Mouse (Mus musculus) liver, embryonic 12.5 days (tissue): ENCODE results near the gene Clmp. TPM values are rescaled to one million over a fixed set of nuclear protein-coding genes. Genes with fewer than 3 reads are reported as not detected.
"Not testable (repeated sequence)": the region's sequence is repeated elsewhere in the genome, so short reads cannot be mapped to it uniquely, and the experiment has no call there.

Experiments used
- ATAC-seq: fragments of 200-750 bp; cut with Nextera tagmentation; 2 replicates; pipeline ENCODE4 v1.8.0; 2017; ENCODE audit warnings: moderate number of reproducible peaks, mild to moderate bottlenecking, moderate library complexity
- H3K27ac ChIP-seq: fragments of 300-500 bp; sonication (generic); 2 replicates; pipeline ENCODE4 v1.5.1; 2016; ENCODE audit warnings: mild to moderate bottlenecking
- H3K27me3 ChIP-seq: fragments of 300-500 bp; sonication (generic); replicated peaks from 2 replicates; pipeline ENCODE4 v1.6.1; 2016; ENCODE audit warnings: mild to moderate bottlenecking, moderate library complexity
- H3K36me3 ChIP-seq: fragments of 300-500 bp; sonication (generic); 2 replicates; pipeline ENCODE4 v1.6.1; 2016; ENCODE audit warnings: mild to moderate bottlenecking, moderate library complexity
- H3K4me1 ChIP-seq: fragments of 300-500 bp; sonication (generic); 2 replicates; pipeline ENCODE4 v1.6.1; 2016
- H3K4me2 ChIP-seq: fragments of 300-500 bp; sonication (generic); 2 replicates; pipeline ENCODE4 v1.6.1; 2016; ENCODE audit warnings: mild to moderate bottlenecking, moderate library complexity
- H3K4me3 ChIP-seq: fragments of 300-500 bp; sonication (generic); 2 replicates; pipeline ENCODE4 v1.5.1; 2016; ENCODE audit warnings: mild to moderate bottlenecking, moderate library complexity
- H3K9ac ChIP-seq: fragments of 300-500 bp; sonication (generic); 2 replicates; pipeline ENCODE4 v1.6.1; 2016; ENCODE audit warnings: mild to moderate bottlenecking, moderate library complexity
- H3K9me3 ChIP-seq: fragments of 300-500 bp; sonication (generic); replicated peaks from 2 replicates; pipeline ENCODE4 v1.6.1; 2016; ENCODE audit warnings: mild to moderate bottlenecking, moderate library complexity
- WGBS: fragments of 180-500 bp; shearing (Covaris S2); methylation state at CpG from one replicate; pipeline ENCODE4 v1.1.7; 2016; ENCODE audit not compliant: insufficient replicate concordance; 5-methylcytosine and 5-hydroxymethylcytosine counted together
- polyA plus RNA-seq: library from polyadenylated mRNA; unstranded; fragments of >200 nt; fragmentation: Nextera tagmentation; extraction: Ambion mirVana; gene quantifications from 2 replicates; pipeline ENCODE4 v1.2.1, GENCODE M21; 2016

Clmp gene
- polyA plus RNA-seq, 1 experiment from 2014 or later = 4.1 TPM

DNA sequence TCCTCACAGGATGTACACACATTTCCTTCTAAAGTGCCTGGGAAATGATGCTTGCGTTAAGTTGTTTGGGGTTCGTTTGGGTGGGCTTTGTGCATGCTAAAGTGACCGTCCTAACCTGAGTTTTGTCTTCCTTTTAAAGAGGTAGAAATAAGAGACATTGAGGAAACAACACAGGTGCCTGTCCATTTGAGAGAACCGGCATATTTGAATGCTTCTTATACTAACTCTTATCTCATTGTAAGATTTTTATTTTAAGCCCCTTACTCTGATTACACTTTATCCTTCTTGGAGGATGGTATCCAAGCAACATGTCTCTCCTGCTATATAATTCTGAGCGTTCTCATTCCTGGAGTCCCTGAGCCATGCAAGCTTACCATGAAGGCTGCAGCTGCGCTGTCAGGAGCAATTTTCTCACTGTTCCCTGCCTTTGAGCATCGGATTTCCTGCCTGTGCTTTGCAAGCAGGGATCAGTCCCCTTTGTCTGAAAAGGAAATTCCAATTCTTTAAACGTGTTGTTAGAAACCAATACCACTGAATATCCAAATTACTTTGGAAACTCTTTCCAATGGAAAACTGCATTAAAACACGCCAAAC is 98.7 kb downstream of the Clmp start:
- Histone ChIP-seq H3K4me2 (peak overlapping the region; percentile 19), H3K4me3 (no peak overlapping the region), H3K9ac (no peak overlapping the region), H3K27me3 (peaks cover 34% of the 10 kb centered on the region), H3K4me1 (peaks cover 17% of the 10 kb centered on the region), H3K36me3 (no peaks in the 10 kb centered on the region), H3K27ac (no peak overlapping the region), H3K9me3 (no peaks in the 10 kb centered on the region)
- 12% methylated on average over 9 of the region's 9 CpGs for WGBS
- ATAC-seq = no peak

DNA sequence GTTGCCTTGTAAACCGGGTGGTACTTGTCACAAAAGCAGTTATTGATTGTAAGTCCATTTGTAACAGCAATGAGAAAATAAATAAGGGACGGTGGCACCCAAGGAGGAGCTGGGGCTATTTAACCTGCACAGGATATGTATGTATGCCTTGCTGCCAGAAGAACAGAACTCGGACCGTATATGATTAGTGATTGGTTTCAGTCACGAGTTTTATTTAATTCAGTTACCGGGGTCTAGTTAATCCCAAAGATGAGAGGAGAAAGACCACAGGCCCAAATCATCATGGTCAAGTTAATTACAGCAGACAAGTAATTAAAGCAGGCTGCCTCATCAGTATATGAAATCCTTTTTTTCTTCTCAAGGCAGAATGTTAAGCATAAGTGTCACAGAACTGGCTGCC is 99.7 kb downstream of the Clmp start:
- WGBS = 69% methylated on average over 6 of the region's 6 CpGs
- no peak overlapping the region for H3K4me2 ChIP-seq
- no peaks in the 10 kb centered on the region for H3K9me3 ChIP-seq
- no peak for ATAC-seq
- H3K36me3 ChIP-seq = no peaks in the 10 kb centered on the region
- H3K4me3 ChIP-seq = no peak overlapping the region
- H3K27ac ChIP-seq = no peak overlapping the region
- peaks cover 28% of the 10 kb centered on the region for H3K27me3 ChIP-seq
- no peak overlapping the region for H3K9ac ChIP-seq
- H3K4me1 ChIP-seq = peaks cover 17% of the 10 kb centered on the region

DNA sequence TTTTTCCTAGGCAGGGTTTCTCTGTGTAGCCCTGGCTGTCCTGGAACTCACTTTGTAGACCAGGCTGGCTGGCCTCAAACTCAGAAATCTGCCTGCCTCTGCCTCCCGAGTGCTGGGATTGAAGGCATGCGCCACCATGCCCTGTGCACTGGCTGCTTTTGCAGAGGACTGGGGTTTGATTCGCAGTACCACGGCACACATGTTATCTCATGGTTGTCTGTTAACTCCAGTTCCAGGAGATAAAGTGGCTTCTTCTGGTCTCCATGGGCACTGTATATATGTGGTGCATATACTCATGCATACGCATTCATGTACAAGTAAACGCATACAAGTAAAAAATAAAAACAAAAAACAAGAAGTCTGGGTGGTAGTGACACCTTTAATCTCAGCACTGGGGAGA is 101.1 kb downstream of the Clmp start:
- Histone ChIP-seq H3K4me1 (peaks cover 17% of the 10 kb centered on the region), H3K27me3 (peaks cover 17% of the 10 kb centered on the region)
- H3K4me3 ChIP-seq, ATAC-seq, H3K4me2 ChIP-seq, H3K9ac ChIP-seq, H3K36me3 ChIP-seq, H3K9me3 ChIP-seq, H3K27ac ChIP-seq: not testable (repeated sequence)
- WGBS = 66% methylated on average over 6 of the region's 6 CpGs

DNA sequence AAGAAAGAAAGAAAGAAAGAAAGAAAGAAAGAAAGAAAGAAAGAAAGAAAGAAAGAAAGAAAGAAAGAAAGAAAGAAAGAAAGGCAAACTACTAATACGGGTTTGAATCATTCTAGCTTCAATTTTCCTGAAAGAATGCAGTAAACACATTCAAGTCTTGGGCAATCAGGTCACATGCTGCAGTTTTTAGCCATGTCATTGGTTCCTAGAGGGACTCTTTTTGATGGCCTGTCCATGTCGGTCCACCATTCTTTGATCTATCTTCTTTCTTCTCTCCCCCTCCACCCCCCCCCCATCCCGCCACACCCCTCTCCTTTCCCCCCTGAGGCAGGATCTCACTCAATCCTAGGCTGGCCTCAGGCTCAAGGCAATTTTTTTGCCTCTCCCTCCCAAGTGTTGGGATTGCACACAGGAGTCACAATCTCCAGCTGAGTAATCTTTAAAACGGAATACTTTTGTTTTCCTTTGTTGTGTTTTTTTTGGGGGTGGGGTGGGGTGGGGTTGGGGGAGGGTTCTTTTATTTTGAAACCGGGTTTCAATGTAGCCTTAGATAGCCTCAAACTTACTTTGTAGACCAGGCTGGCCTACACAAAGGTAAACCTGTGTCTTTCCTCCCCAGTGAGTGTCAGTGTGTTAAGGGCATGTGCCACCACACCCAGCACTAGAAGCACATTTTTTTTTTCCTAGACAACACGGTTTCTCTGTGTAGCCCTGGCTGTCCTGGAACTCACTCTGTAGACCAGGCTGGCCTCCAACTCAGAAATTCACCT is 106.3 kb downstream of the Clmp start:
- Histone ChIP-seq H3K4me1 (no peaks in the 10 kb centered on the region; the same call in 1 of the 2 replicates), H3K9ac (no peak overlapping the region), H3K36me3 (no peaks in the 10 kb centered on the region), H3K9me3 (no peaks in the 10 kb centered on the region), H3K4me3 (no peak overlapping the region), H3K27me3 (no peaks in the 10 kb centered on the region), H3K27ac (no peak overlapping the region), H3K4me2 (no peak overlapping the region)
- WGBS = 61% methylated on average over 6 of the region's 6 CpGs
- ATAC-seq = no peak

DNA sequence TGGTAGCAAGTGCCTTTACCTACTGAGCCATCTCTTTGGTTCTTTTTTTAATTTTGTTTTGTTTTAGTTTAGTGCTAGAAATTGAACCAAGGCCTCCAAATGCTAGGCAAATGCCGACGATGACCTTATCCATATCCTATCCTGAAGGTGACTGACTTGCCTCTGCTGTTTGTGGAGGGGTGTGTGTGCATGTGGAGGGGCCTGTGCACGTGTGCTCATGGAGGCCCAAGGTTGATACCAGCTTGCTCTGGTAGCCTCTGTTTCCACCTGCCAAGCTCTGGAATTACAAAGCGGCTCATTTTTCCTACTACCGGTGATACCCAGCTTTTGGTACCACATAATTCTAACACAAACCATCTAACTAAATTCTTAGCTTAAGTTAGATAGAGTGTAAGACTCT is 107.8 kb downstream of the Clmp start:
- Histone ChIP-seq H3K9me3 (no peaks in the 10 kb centered on the region), H3K4me3 (no peak overlapping the region), H3K36me3 (no peaks in the 10 kb centered on the region), H3K4me2 (no peak overlapping the region), H3K27ac (no peak overlapping the region), H3K4me1 (peaks cover 8% of the 10 kb centered on the region), H3K9ac (no peak overlapping the region), H3K27me3 (no peaks in the 10 kb centered on the region)
- WGBS = 83% methylated on average over 5 of the region's 5 CpGs
- ATAC-seq = no peak

DNA sequence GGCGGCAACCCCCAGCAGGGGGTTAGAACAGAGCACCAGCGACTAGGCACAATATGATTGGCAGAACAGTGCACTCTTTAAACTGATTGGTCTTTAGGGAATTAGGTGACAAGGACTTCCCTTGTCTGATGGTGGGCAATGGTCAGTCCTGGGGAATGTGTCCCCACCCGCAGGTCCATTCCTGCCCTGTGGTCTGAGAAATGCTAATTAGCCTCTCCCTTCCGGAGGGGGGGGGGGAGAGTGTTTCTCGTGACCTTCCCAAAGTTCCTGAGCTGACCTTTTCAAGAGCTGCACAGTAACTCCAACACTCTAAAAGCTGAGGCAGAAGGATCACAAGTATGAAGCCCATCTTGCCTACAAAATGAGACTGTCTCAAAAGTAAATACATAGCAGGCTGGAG is 108.5 kb downstream of the Clmp start:
- H3K4me2 ChIP-seq = no peak overlapping the region
- H3K27me3 ChIP-seq = no peaks in the 10 kb centered on the region
- H3K4me3 ChIP-seq = no peak overlapping the region
- no peak for ATAC-seq
- WGBS = 38% methylated on average over 5 of the region's 5 CpGs
- H3K4me1 ChIP-seq = peaks cover 14% of the 10 kb centered on the region
- no peaks in the 10 kb centered on the region for H3K36me3 ChIP-seq
- no peaks in the 10 kb centered on the region for H3K9me3 ChIP-seq
- no peak overlapping the region for H3K9ac ChIP-seq
- H3K27ac ChIP-seq = no peak overlapping the region

DNA sequence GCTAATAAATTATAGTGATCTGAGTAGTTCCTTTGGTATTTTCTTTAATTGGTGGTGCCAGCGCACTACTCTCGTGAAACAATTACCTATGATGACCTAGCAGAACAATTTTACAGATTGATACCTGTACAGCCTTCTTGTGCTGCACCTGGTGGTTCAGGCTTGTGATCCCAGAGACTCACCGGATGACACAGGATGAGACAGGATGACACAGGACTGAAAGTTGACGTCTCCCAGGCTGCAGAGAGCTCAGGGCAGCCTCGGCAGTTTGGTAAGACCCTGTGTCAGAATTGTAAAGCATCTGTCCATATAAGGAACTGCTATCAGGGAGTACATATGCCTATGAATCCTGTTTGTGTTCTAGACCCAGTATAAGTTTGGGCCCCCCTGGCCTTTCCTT is 109.2 kb downstream of the Clmp start:
- no peak for ATAC-seq
- Histone ChIP-seq H3K36me3 (no peaks in the 10 kb centered on the region), H3K27me3 (no peaks in the 10 kb centered on the region), H3K27ac (no peak overlapping the region), H3K9ac (no peak overlapping the region), H3K4me2 (no peak overlapping the region), H3K9me3 (no peaks in the 10 kb centered on the region), H3K4me1 (peaks cover 20% of the 10 kb centered on the region), H3K4me3 (no peak overlapping the region)
- 64% methylated on average over 5 of the region's 5 CpGs for WGBS

DNA sequence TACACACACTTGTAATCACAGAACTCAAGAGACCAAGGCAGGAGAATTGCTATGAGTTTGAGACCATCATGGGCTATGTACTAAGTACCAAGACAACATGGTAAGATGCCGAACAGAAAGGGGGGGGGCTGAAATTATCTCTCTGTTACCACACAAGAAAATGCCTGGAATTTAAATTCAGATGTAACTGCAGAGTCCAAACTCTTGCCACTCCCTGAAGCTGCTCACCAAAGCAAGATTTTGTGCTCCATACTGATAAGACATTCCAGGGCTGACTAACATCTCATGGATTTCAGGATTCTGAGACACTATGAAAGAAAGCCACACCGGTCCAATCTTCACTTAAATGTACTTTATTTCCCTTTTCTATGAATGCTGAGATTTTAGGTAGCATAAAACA is 109.8 kb downstream of the Clmp start:
- 44% methylated on average over 2 of the region's 2 CpGs for WGBS
- Histone ChIP-seq H3K9ac (no peak overlapping the region), H3K9me3 (no peaks in the 10 kb centered on the region), H3K4me1 (peaks cover 20% of the 10 kb centered on the region), H3K27ac (no peak overlapping the region), H3K36me3 (no peaks in the 10 kb centered on the region), H3K4me2 (no peak overlapping the region), H3K4me3 (no peak overlapping the region), H3K27me3 (no peaks in the 10 kb centered on the region)
- no peak for ATAC-seq

DNA sequence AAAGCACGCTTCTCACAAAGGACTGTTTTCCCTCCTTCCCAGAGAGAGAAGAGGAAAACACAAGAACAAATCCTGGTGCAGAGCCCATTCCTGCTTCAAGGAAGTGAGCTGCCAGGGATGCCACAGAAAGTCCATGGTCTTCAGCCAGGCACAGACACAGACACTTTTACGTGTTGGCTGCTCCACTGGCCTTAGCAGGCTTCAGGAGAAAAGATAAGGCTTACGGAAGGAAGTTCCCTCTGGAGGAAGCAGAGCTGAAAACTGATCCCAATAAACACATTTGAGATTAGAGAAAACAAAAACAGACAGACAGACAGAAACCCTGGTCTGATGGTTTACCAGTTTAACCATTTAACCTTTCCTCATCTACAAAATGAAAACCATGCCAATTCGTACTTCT is 110.3 kb downstream of the Clmp start:
- ATAC-seq = no peak
- H3K4me2 ChIP-seq = no peak overlapping the region
- H3K9ac ChIP-seq = no peak overlapping the region
- H3K4me1 ChIP-seq = peaks cover 20% of the 10 kb centered on the region
- H3K36me3 ChIP-seq = no peaks in the 10 kb centered on the region
- WGBS = 46% methylated on average over 4 of the region's 4 CpGs
- H3K4me3 ChIP-seq = no peak overlapping the region
- H3K27ac ChIP-seq = no peak overlapping the region
- H3K27me3 ChIP-seq = no peaks in the 10 kb centered on the region
- H3K9me3 ChIP-seq = no peaks in the 10 kb centered on the region

DNA sequence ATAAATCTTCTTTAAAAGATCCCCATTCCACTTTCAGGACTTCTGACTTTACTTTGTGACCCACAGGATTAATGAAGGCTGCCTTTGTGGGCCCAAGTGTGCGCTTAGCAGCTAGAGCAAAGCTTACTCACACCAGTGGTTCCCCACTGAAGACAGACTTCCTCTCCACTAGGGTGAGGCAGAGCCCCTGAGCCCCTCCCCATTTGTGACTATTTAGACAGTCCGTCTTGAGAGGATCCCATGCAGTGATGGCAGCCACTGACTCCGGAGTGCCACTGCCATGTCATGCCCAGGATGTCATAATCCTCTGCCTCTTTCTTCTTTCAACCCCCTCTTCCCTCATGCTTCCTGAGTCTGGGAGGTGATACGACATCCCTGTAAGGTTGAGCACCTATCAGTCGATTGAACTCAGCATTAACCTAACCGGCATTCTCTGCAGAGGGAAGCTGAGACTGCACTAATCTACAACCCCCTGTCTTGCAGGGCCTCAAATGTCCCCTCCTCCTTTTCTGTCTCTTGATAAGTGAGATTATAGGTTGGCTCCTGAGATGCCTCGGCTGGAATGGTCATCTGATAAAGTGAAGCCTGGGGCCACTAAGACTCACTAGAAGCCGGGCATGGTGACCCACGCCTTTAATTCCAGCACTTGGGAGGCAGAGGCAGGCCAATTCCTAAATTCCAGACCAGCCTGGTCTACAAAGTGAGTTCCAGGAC is 112.6 kb downstream of the Clmp start:
- WGBS = 23% methylated on average over 9 of the region's 9 CpGs
- ATAC-seq = no peak
- H3K4me1 ChIP-seq = peaks cover 24% of the 10 kb centered on the region
- peak overlapping the region; percentile 91 for H3K9ac ChIP-seq
- H3K27me3 ChIP-seq = no peaks in the 10 kb centered on the region
- peak overlapping the region; percentile 81 for H3K4me2 ChIP-seq
- H3K9me3 ChIP-seq = no peaks in the 10 kb centered on the region
- peak overlapping the region; percentile 98 for H3K4me3 ChIP-seq
- peak overlapping the region; percentile 98 for H3K27ac ChIP-seq
- H3K36me3 ChIP-seq = peaks cover 17% of the 10 kb centered on the region

DNA sequence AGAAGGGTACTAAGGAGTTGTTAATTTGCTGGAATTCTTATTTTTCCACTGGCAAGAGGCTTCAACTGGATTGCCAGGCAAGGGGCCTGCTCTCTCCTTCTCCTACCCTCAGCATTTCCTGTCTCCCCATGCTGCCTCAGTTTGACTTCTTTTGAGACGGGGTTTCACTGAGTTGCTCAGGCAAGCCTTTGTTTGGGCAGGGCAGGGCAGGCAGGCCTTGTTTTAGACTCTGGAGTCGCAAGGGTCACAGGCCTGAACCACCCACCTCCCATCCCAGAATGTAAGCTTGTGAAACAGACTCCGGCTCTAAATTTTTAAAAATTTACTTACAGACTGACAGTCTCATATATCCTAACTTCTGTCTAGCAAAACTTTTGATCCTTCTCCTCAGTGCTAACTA is 113.3 kb downstream of the Clmp start:
- 31% methylated on average over 3 of the region's 3 CpGs for WGBS
- Histone ChIP-seq H3K4me2 (peak overlapping the region; percentile 81), H3K9ac (peak overlapping the region; percentile 91), H3K36me3 (peaks cover 24% of the 10 kb centered on the region), H3K27me3 (no peaks in the 10 kb centered on the region), H3K9me3 (no peaks in the 10 kb centered on the region), H3K4me3 (peak overlapping the region; percentile 98), H3K4me1 (peaks cover 30% of the 10 kb centered on the region), H3K27ac (peak overlapping the region; percentile 98)
- ATAC-seq = no peak

DNA sequence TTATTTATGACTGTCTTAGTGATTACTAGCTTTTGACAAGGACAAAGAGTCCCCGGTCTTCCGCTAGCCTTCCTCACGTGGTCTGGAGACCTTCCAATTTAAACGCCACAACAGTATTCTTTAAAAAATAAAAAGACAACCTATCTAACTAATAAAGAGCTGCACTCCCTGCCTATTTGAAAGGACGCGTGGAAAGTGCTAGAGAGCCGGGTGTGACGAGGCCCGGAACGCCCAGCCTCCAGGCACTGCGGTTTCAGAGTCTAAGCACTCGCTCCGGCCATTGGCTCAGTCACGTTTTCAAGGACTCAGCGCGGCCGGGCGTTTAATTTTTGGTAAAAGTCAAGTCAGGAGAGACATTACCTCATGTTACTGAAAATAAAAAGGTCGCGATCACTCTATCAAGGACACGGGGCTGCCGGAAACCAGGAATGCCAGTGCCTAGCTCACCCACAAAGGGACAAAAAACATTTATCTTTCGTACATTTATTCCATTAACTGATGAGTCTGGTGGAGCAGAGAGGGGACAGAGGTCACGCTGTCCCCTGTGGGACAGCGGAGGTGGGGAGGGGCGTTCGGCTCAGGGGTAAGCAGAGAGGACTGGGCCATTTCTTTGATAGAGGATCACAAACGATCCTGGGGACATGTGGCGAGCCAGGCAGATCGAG is 114.2 kb downstream of the Clmp start:
- no peaks in the 10 kb centered on the region for H3K9me3 ChIP-seq
- peak overlapping the region; percentile 98 for H3K27ac ChIP-seq
- peak; percentile 1 for ATAC-seq
- H3K36me3 ChIP-seq = peaks cover 33% of the 10 kb centered on the region
- H3K9ac ChIP-seq = peak overlapping the region; percentile 91
- WGBS = under 1% methylated on average over 30 of the region's 30 CpGs
- H3K4me1 ChIP-seq = peaks cover 30% of the 10 kb centered on the region
- H3K27me3 ChIP-seq = no peaks in the 10 kb centered on the region
- peak overlapping the region; percentile 98 for H3K4me3 ChIP-seq
- peak overlapping the region; percentile 81 for H3K4me2 ChIP-seq
